ENCODE assay signal across 22 mouse cellular contexts in the genomic region with DNA sequence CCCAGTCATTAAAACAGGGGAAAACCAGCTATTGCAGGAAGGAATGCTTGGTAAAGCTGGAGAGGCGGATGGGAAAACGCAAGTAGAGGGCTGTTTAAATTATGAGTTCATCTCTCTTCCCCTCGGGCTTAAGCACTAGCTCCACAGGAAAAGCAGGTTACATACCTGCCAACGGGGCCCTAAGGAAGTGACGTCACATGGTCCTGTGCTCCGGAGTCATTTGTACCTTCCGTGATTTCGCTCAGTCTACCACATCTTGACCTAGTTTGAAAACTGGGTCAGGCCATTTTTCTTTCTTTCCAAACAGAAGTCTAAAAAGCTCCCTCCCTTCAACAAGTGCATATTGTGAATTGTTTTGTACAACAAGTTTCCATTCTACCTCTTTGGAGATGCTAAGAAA. TPM values are rescaled to one million over a fixed set of nuclear protein-coding genes. Genes with fewer than 3 reads are reported as not detected.
"Had no signal": no experiment of that assay in that cellular context is flagged by ENCODE, and none has a peak within 500 bp of the region (broad histone marks: within the 10 kb centered on the region; RNA-seq: fewer than 3 reads in every experiment).

No protein-coding gene starts in this region.

- ATAC-seq: intestine, embryonic 15.5 days; liver, embryonic 12.5 days; midbrain, embryonic 15.5 days had no signal

- H3K36me3 ChIP-seq: intestine, embryonic 15.5 days; limb, embryonic 15.5 days; liver, embryonic 12.5 days; midbrain, embryonic 10.5 days; midbrain, embryonic 15.5 days; neural tube, embryonic 13.5 days had no signal

- H3K27me3 ChIP-seq: intestine, embryonic 15.5 days; limb, embryonic 15.5 days; liver, embryonic 12.5 days; midbrain, embryonic 15.5 days; neural tube, embryonic 13.5 days had no signal

- H3K4me3 ChIP-seq: intestine, embryonic 15.5 days; left cerebral cortex, adult 2 months; limb, embryonic 15.5 days; liver, embryonic 12.5 days; midbrain, embryonic 10.5 days; midbrain, embryonic 15.5 days; neural tube, embryonic 13.5 days had no signal

- DNase-seq: kidney, adult 18-20 months; kidney, postnatal 10 days; kidney, postnatal 4 days; retina, postnatal 1 day; right cerebral cortex, postnatal 4 days; spleen, adult 18-20 months; thymus, postnatal 36 days had no signal

- H3K27ac ChIP-seq: intestine, embryonic 15.5 days; left cerebral cortex, adult 2 months; limb, embryonic 15.5 days; liver, embryonic 12.5 days; midbrain, embryonic 10.5 days; midbrain, embryonic 15.5 days; neural tube, embryonic 13.5 days had no signal

- H3K4me1 ChIP-seq: intestine, embryonic 15.5 days; limb, embryonic 15.5 days; liver, embryonic 12.5 days; midbrain, embryonic 10.5 days; midbrain, embryonic 15.5 days; neural tube, embryonic 13.5 days had no signal

RNA-seq across cellular contexts. Expression of a gene that starts 21.3 kb away (rescaled TPM):
- total RNA-seq: layer of hippocampus, adult 8-10 months; layer of hippocampus, postnatal 25 days; left cerebral cortex, adult 2 months; left cerebral cortex, postnatal 14 days; megakaryocyte, adult 5-6 weeks had no signal
- polyA plus RNA-seq: limb, embryonic 11.5 days; limb, embryonic 15.5 days; liver, embryonic 16.5 days; midbrain, embryonic 10.5 days; midbrain, embryonic 15.5 days; neural tube, embryonic 13.5 days had no signal

RNA-seq across cellular contexts. Expression of a gene that starts 21.7 kb away (rescaled TPM):
- total RNA-seq: megakaryocyte, adult 5-6 weeks had no signal
- polyA plus RNA-seq: intestine, embryonic 15.5 days; kidney, embryonic 14.5 days; limb, embryonic 15.5 days; liver, embryonic 12.5 days; liver, embryonic 16.5 days; stomach, embryonic 14.5 days had no signal
